Mouse (Mus musculus) testis, adult 2 months (tissue): Measurements from ENCODE around the gene Pola2.

Experiments used
- CTCF ChIP-seq: fragments of 200-500 bp; IDR thresholded peaks from 2 replicates; pipeline ENCODE4 v1.5.1; 2012; ENCODE audit warnings: low read depth, mild to moderate bottlenecking, inconsistent platforms, low read length, moderate library complexity; ENCODE audit not compliant: control insufficient read depth, insufficient read depth, insufficient replicate concordance
- POLR2A ChIP-seq: fragments of 200-500 bp; IDR thresholded peaks from 2 replicates; pipeline ENCODE4 v1.6.1; 2012; ENCODE audit warnings: low read depth, mild to moderate bottlenecking, inconsistent platforms, low read length, moderate library complexity; ENCODE audit not compliant: control insufficient read depth

- no peak for TF ChIP-seq CTCF
- TF ChIP-seq POLR2A = no peak
Measured at GRCm38 (mm10) chr19:5951631-5952030, 12.4 kb downstream of the Pola2 start.
